In the genomic region with DNA sequence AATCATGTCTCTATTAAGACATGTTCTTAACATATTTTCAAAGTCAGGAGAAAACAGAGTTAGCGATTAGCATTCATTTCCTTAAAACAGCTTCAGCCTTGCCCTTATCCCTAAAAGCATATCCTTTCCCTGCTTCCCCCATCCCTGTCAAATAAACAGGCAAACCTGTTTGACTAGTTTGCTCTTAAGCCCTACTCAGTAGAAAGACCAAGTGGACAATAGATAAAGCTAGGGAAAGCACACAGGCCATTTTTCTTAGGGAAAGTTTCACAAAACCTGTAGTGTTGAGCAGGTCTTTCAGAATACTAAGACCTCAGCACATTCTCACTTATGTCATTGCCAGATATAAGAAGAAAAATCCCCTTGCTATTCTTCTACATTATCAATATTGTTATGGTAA, we compare ENCODE assay signal across 25 mouse cellular contexts. TPM values are rescaled to one million over a fixed set of nuclear protein-coding genes. Genes with fewer than 3 reads are reported as not detected.
DNase-seq lines count a peak whose midpoint lies in the region; ATAC-seq and TF ChIP-seq lines count a peak whose summit lies in the region.
"Had no signal": no experiment of that assay in that cellular context is flagged by ENCODE, and none has a peak within 500 bp of the region (broad histone marks: within the 10 kb centered on the region; RNA-seq: fewer than 3 reads in every experiment).

No protein-coding gene starts in this region.

- no peaks in the 10 kb centered on the region for H3K36me3 ChIP-seq in lung, embryonic 16.5 days (ENCODE audit: control insufficient read depth, insufficient read depth, low read length)
- H3K36me3 ChIP-seq in embryonic facial prominence, embryonic 14.5 days (ENCODE audit: control insufficient read depth, insufficient read depth, low read length): no peaks in the 10 kb centered on the region
- no peaks in the 10 kb centered on the region for H3K36me3 ChIP-seq in stomach, postnatal 0 days (ENCODE audit: control insufficient read depth, insufficient read depth, low read length)
- H3K36me3 ChIP-seq: embryonic facial prominence, embryonic 12.5 days; forebrain, embryonic 12.5 days; G1E; heart, embryonic 15.5 days; hindbrain, embryonic 13.5 days had no signal

- ATAC-seq in lung, embryonic 16.5 days (ENCODE audit: low read depth): peak; percentile 49; the same call in 1 of the 2 replicates
- peak; percentile 67; the same call in 1 of the 2 replicates for ATAC-seq in embryonic facial prominence, embryonic 14.5 days (ENCODE audit: low read depth)
- ATAC-seq in stomach, postnatal 0 days (ENCODE audit: low FRiP score, low TSS enrichment): peak; percentile 86
- ATAC-seq: CD4-positive, CD25-positive, alpha-beta regulatory T cell, adult 4 months; forebrain, embryonic 16.5 days; hindbrain, postnatal 0 days had no signal

- peak; percentile 52 for TF ChIP-seq EP300 in stomach, postnatal 0 days (optimal IDR thresholded peaks at IDR 0.05)

- 30% methylated on average over 1 of the region's 1 CpGs for WGBS in lung, embryonic 16.5 days
- 34% methylated on average over 1 of the region's 1 CpGs for WGBS in embryonic facial prominence, embryonic 14.5 days
- WGBS in stomach, postnatal 0 days: 31% methylated on average over 1 of the region's 1 CpGs

- no peaks in the 10 kb centered on the region for H3K27me3 ChIP-seq in lung, embryonic 16.5 days (ENCODE audit: control insufficient read depth, insufficient read depth, low read depth, low read length)
- peaks cover 7% of the 10 kb centered on the region; the same call in 1 of the 2 replicates for H3K27me3 ChIP-seq in embryonic facial prominence, embryonic 14.5 days (replicated peaks; ENCODE audit: control insufficient read depth, insufficient read depth, low read length)
- no peaks in the 10 kb centered on the region for H3K27me3 ChIP-seq in stomach, postnatal 0 days (ENCODE audit: control insufficient read depth, insufficient read depth, low read length)
- H3K27me3 ChIP-seq: embryonic facial prominence, embryonic 12.5 days; forebrain, embryonic 12.5 days; hindbrain, embryonic 13.5 days had no signal

- TF ChIP-seq CTCF in stomach, postnatal 0 days (IDR thresholded peaks at IDR 0.05; ENCODE audit: low read depth): no peak

- H3K4me3 ChIP-seq in lung, embryonic 16.5 days (ENCODE audit: low read length): no peak overlapping the region
- no peak overlapping the region for H3K4me3 ChIP-seq in embryonic facial prominence, embryonic 14.5 days (ENCODE audit: low read depth, low read length)
- H3K4me3 ChIP-seq in stomach, postnatal 0 days (ENCODE audit: low read depth, low read length): no peak overlapping the region
- H3K4me3 ChIP-seq: embryonic facial prominence, embryonic 12.5 days; forebrain, embryonic 12.5 days; heart, adult 2 months; heart, embryonic 15.5 days; hindbrain, embryonic 13.5 days had no signal

- no peak overlapping the region for H3K27ac ChIP-seq in lung, embryonic 16.5 days (ENCODE audit: low read length)
- H3K27ac ChIP-seq in embryonic facial prominence, embryonic 14.5 days (replicated peaks; ENCODE audit: low read depth, low read length): no peak overlapping the region
- H3K27ac ChIP-seq in stomach, postnatal 0 days (replicated peaks): peak overlapping the region; percentile 41
- H3K27ac ChIP-seq: embryonic facial prominence, embryonic 12.5 days; forebrain, embryonic 12.5 days; heart, adult 2 months; heart, embryonic 15.5 days; hindbrain, embryonic 13.5 days; hindbrain, postnatal 0 days had no signal

- H3K4me2 ChIP-seq in lung, embryonic 16.5 days (ENCODE audit: low read depth, low read length): no peak overlapping the region
- H3K4me2 ChIP-seq in embryonic facial prominence, embryonic 14.5 days (ENCODE audit: low read depth, low read length): no peak overlapping the region
- H3K4me2 ChIP-seq in stomach, postnatal 0 days (replicated peaks; ENCODE audit: low read depth): no peak overlapping the region
- H3K4me2 ChIP-seq: embryonic facial prominence, embryonic 12.5 days; forebrain, embryonic 12.5 days; heart, embryonic 11.5 days; heart, embryonic 15.5 days; hindbrain, embryonic 13.5 days had no signal

- peak; percentile 7 for DNase-seq in embryo, embryonic 10 days (ENCODE audit: low spot score)
- no peak for DNase-seq in embryo, embryonic 9.5 days (ENCODE audit: extremely low spot score)
- DNase-seq in lung, adult 18-20 months: no peak
- DNase-seq in embryonic facial prominence, embryonic 14.5 days (ENCODE audit: low spot score): peak; percentile 23
- no peak for DNase-seq in stomach, postnatal 0 days (ENCODE audit: low spot score)
- no peak for DNase-seq in cerebellum, adult 11-12 months
- DNase-seq: adrenal gland, postnatal 10 days; B cell, adult 2 months; cerebellum, adult 11 months; cerebellum, adult 9-10 months; cerebellum, postnatal 25 days; gastrocnemius, postnatal 14 days; heart, adult 2 months; heart, postnatal 14 days had no signal

- no peak overlapping the region for H3K9ac ChIP-seq in lung, embryonic 16.5 days (ENCODE audit: low read length)
- no peak overlapping the region for H3K9ac ChIP-seq in embryonic facial prominence, embryonic 14.5 days (ENCODE audit: low read depth, low read length)
- no peak overlapping the region for H3K9ac ChIP-seq in stomach, postnatal 0 days (ENCODE audit: low read length)
- H3K9ac ChIP-seq: embryonic facial prominence, embryonic 12.5 days; forebrain, embryonic 12.5 days; heart, embryonic 15.5 days; hindbrain, embryonic 13.5 days had no signal

- H3K9me3 ChIP-seq in lung, embryonic 16.5 days (ENCODE audit: control insufficient read depth, low read length): no peaks in the 10 kb centered on the region
- H3K9me3 ChIP-seq in embryonic facial prominence, embryonic 14.5 days (ENCODE audit: control insufficient read depth, low read length): no peaks in the 10 kb centered on the region
- H3K9me3 ChIP-seq in stomach, postnatal 0 days (ENCODE audit: control insufficient read depth, low read length): no peaks in the 10 kb centered on the region
- H3K9me3 ChIP-seq: embryonic facial prominence, embryonic 12.5 days; forebrain, embryonic 12.5 days; G1E; heart, embryonic 15.5 days; hindbrain, embryonic 13.5 days had no signal

- no peaks in the 10 kb centered on the region for H3K4me1 ChIP-seq in lung, embryonic 16.5 days (replicated peaks; ENCODE audit: control insufficient read depth, insufficient read depth, low read length)
- H3K4me1 ChIP-seq in embryonic facial prominence, embryonic 14.5 days (ENCODE audit: control insufficient read depth, insufficient read depth, low read length): no peaks in the 10 kb centered on the region
- no peaks in the 10 kb centered on the region for H3K4me1 ChIP-seq in stomach, postnatal 0 days (replicated peaks; ENCODE audit: control insufficient read depth, insufficient read depth)
- H3K4me1 ChIP-seq: embryonic facial prominence, embryonic 12.5 days; forebrain, embryonic 12.5 days; heart, embryonic 15.5 days; hindbrain, embryonic 13.5 days had no signal

RNA-seq across cellular contexts. Expression of gene Ugt8a, which starts 7.4 kb away (rescaled TPM):
- 2.8 and 3.3 TPM in 2 replicates for polyA plus RNA-seq in lung, embryonic 16.5 days (2015; fragmentation: Nextera tagmentation; extraction: Ambion mirVana)
- polyA plus RNA-seq in embryonic facial prominence, embryonic 14.5 days (2014; fragmentation: Nextera tagmentation; extraction: Ambion mirVana): 1.7 and 1.8 TPM in 2 replicates
- 7.7 and 7.9 TPM in 2 replicates for polyA plus RNA-seq in stomach, postnatal 0 days (2015; fragmentation: Nextera tagmentation; extraction: Ambion mirVana)
- polyA plus RNA-seq: CD4-positive, CD25-positive, alpha-beta regulatory T cell, adult 4 months; G1E; gonadal fat pad, adult 2 months had no signal

Comparison
In these comparisons a context has a peak if more than half of its experiments do, and no peak if none do; other contexts are left out.
1. DNase-seq: peak in embryo, embryonic 10 days (single experiment) and embryonic facial prominence, embryonic 14.5 days (single experiment); none in embryo, embryonic 9.5 days (single experiment), lung, adult 18-20 months (0 of 2), stomach, postnatal 0 days (single experiment) and cerebellum, adult 11-12 months (single experiment).
2. Peak in every context shown above with its lines, with median percentiles within 50 percentile points of each other: ATAC-seq.